ENCODE assay signal across 8 mouse cellular contexts in genomic region chr3:52257782-52258441, GRCm38 (mm10). TPM values are rescaled to one million over a fixed set of nuclear protein-coding genes. Genes with fewer than 3 reads are reported as not detected.
A peak's percentile ranks its signal among the peaks of the same experiment; 100 is the strongest.
DNase-seq lines count a peak whose midpoint lies in the region; ATAC-seq and TF ChIP-seq lines count a peak whose summit lies in the region.

No protein-coding gene starts in this region.

- H3K4me1 ChIP-seq in intestine, embryonic 16.5 days (ENCODE audit: control insufficient read depth, insufficient read depth, low read length) = peaks cover 10% of the 10 kb centered on the region
- H3K4me1 ChIP-seq in liver, embryonic 14.5 days (replicated peaks; ENCODE audit: control insufficient read depth in 2 of 2, insufficient read depth in 2 of 2, low read length in 1 of 2) = no peaks in the 10 kb centered on the region
- H3K4me1 ChIP-seq in neural tube, embryonic 11.5 days (ENCODE audit: control insufficient read depth, insufficient read depth, low read length) = no peaks in the 10 kb centered on the region

- H3K27me3 ChIP-seq in intestine, embryonic 16.5 days (replicated peaks; ENCODE audit: control insufficient read depth, insufficient read depth, low read length) = no peaks in the 10 kb centered on the region; the same call in 1 of the 2 replicates
- H3K27me3 ChIP-seq in liver, embryonic 14.5 days (ENCODE audit: control insufficient read depth, insufficient read depth, low read length) = no peaks in the 10 kb centered on the region
- H3K27me3 ChIP-seq in neural tube, embryonic 11.5 days (ENCODE audit: control insufficient read depth, insufficient read depth, low read length) = no peaks in the 10 kb centered on the region

- TF ChIP-seq EP300 in liver, embryonic 14.5 days (IDR thresholded peaks at IDR 0.05; ENCODE audit: low read depth) = no peak

- 13% methylated on average over 18 of the region's 18 CpGs for WGBS in intestine, embryonic 16.5 days
- WGBS in liver, embryonic 14.5 days (ENCODE audit: insufficient replicate concordance) = 13% methylated on average over 18 of the region's 18 CpGs
- WGBS in neural tube, embryonic 11.5 days = 20% methylated on average over 18 of the region's 18 CpGs

- H3K36me3 ChIP-seq in intestine, embryonic 16.5 days (ENCODE audit: control insufficient read depth, insufficient read depth, low read length) = no peaks in the 10 kb centered on the region
- H3K36me3 ChIP-seq in liver, embryonic 14.5 days (replicated peaks; ENCODE audit: control insufficient read depth, insufficient read depth, low read depth) = no peaks in the 10 kb centered on the region
- no peaks in the 10 kb centered on the region for H3K36me3 ChIP-seq in neural tube, embryonic 11.5 days (ENCODE audit: control insufficient read depth, insufficient read depth, low read length)

- DNase-seq in urinary bladder, adult 18-20 months (ENCODE audit: low spot score in 2 of 2) = peak; percentile 35 to 39
- DNase-seq in urinary bladder, adult 2 months (ENCODE audit: low spot score) = no peak
- DNase-seq in heart, adult 11 months = peak; percentile 98
- no peak for DNase-seq in liver, embryonic 14.5 days (ENCODE audit: low read depth in 3 of 3, low spot score in 3 of 3)
- peak; percentile 64 for DNase-seq in neural tube, embryonic 11.5 days (ENCODE audit: low spot score)
- DNase-seq in thymus, postnatal 10 days (ENCODE audit: low spot score in 2 of 2) = peak; percentile 32 to 65

- H3K4me3 ChIP-seq in intestine, embryonic 16.5 days (ENCODE audit: low read length) = peak overlapping the region; percentile 30
- H3K4me3 ChIP-seq in liver, embryonic 14.5 days (ENCODE audit: insufficient read depth in 1 of 2, low read depth in 2 of 2, low read length in 2 of 2) = no peak overlapping the region
- H3K4me3 ChIP-seq in neural tube, embryonic 11.5 days (ENCODE audit: low read depth, low read length) = peak overlapping the region; percentile 11; the same call in 1 of the 2 replicates

- no peaks in the 10 kb centered on the region for H3K9me3 ChIP-seq in intestine, embryonic 16.5 days (ENCODE audit: control insufficient read depth, low read length)
- H3K9me3 ChIP-seq in liver, embryonic 14.5 days (ENCODE audit: control insufficient read depth, low read length) = no peaks in the 10 kb centered on the region
- H3K9me3 ChIP-seq in neural tube, embryonic 11.5 days (ENCODE audit: control insufficient read depth, low read length) = no peaks in the 10 kb centered on the region

- peak; percentile 57 for ATAC-seq in common myeloid progenitor, adult 5-6 weeks (replicated peaks; ENCODE audit: low read depth, poor library complexity, severe bottlenecking)
- peak; percentile 45; the same call in 1 of the 2 replicates for ATAC-seq in intestine, embryonic 16.5 days
- ATAC-seq in liver, embryonic 14.5 days (ENCODE audit: insufficient read depth) = no peak
- ATAC-seq in neural tube, embryonic 11.5 days (ENCODE audit: insufficient read depth, low FRiP score, low TSS enrichment) = peak; percentile 45; the same call in 1 of the 2 replicates

- no peak overlapping the region for H3K27ac ChIP-seq in intestine, embryonic 16.5 days (ENCODE audit: low read length)
- no peak overlapping the region for H3K27ac ChIP-seq in liver, embryonic 14.5 days
- H3K27ac ChIP-seq in neural tube, embryonic 11.5 days (ENCODE audit: low read depth, low read length) = no peak overlapping the region

- H3K4me2 ChIP-seq in intestine, embryonic 16.5 days (ENCODE audit: low read depth, low read length) = peak overlapping the region; percentile 64
- H3K4me2 ChIP-seq in liver, embryonic 14.5 days (ENCODE audit: low read depth) = peak overlapping the region; percentile 42
- peak overlapping the region; percentile 46 for H3K4me2 ChIP-seq in neural tube, embryonic 11.5 days (ENCODE audit: low read depth)

- TF ChIP-seq CTCF in liver, embryonic 14.5 days (IDR thresholded peaks at IDR 0.05; ENCODE audit: low read depth) = peak; percentile 64

- peak overlapping the region; percentile 55 for H3K9ac ChIP-seq in intestine, embryonic 16.5 days (ENCODE audit: low read depth, low read length)
- H3K9ac ChIP-seq in liver, embryonic 14.5 days (replicated peaks) = no peak overlapping the region
- no peak overlapping the region; the same call in 1 of the 2 replicates for H3K9ac ChIP-seq in neural tube, embryonic 11.5 days (ENCODE audit: low read length)

RNA-seq across cellular contexts. Expression of gene Foxo1, which starts 10.2 kb away (rescaled TPM):
- 8.2 and 12.4 TPM in 2 replicates for polyA plus RNA-seq in urinary bladder, adult 2 months (2012; rRNA removed)
- total RNA-seq in common myeloid progenitor, adult 5-6 weeks (2017) = 1.3 and 1.6 TPM in 2 replicates
- 3.5 and 4.4 TPM in 2 replicates for polyA plus RNA-seq in intestine, embryonic 16.5 days (2015; fragmentation: Nextera tagmentation; extraction: Ambion mirVana)
- 1.00 and 1.0 TPM in 2 replicates for polyA plus RNA-seq in liver, embryonic 14.5 days (2012; rRNA removed)
- polyA plus RNA-seq in liver, embryonic 14.5 days (2014; fragmentation: Nextera tagmentation; extraction: Ambion mirVana) = 1.4 and 1.6 TPM in 2 replicates
- polyA plus RNA-seq in neural tube, embryonic 11.5 days (2014; fragmentation: Nextera tagmentation; extraction: Ambion mirVana) = 4.2 and 5.2 TPM in 2 replicates

Comparison
In these comparisons a context has a peak if more than half of its experiments do, and no peak if none do; other contexts are left out.
1. DNase-seq: peak in urinary bladder, adult 18-20 months (2 of 2), heart, adult 11 months (single experiment), neural tube, embryonic 11.5 days (single experiment) and thymus, postnatal 10 days (2 of 2); none in urinary bladder, adult 2 months (single experiment) and liver, embryonic 14.5 days (0 of 3).
2. H3K4me3 ChIP-seq: peak in intestine, embryonic 16.5 days (single experiment) and neural tube, embryonic 11.5 days (single experiment); none in liver, embryonic 14.5 days (0 of 2).
3. Peak in every context shown above with its lines, with median percentiles within 50 percentile points of each other: H3K4me2 ChIP-seq.